Mouse (Mus musculus) thymus, adult 2 months (tissue): ENCODE data around the gene Opn1mw. TPM values are rescaled to one million over a fixed set of nuclear protein-coding genes. Genes with fewer than 3 reads are reported as not detected.
A peak's percentile ranks its signal among the peaks of the same experiment; 100 is the strongest.

Experiments used
- DNase-seq: peaks from one replicate; pipeline ENCODE4 v3.0.0; 2021
- H3K27ac ChIP-seq: fragments of 200-500 bp; 2 replicates; pipeline ENCODE4 v1.5.1; 2012; ENCODE audit warnings: low read length, control low read depth; ENCODE audit not compliant: control insufficient read depth, insufficient read depth
- H3K27me3 ChIP-seq: fragments of 200-500 bp; 2 replicates; pipeline ENCODE4 v1.6.1; 2012; ENCODE audit warnings: mild to moderate bottlenecking, low read length, moderate library complexity, mixed read lengths; ENCODE audit not compliant: control insufficient read depth, insufficient read depth
- H3K36me3 ChIP-seq: fragments of 200-500 bp; 2 replicates; pipeline ENCODE4 v1.6.1; 2012; ENCODE audit warnings: mild to moderate bottlenecking, low read length, moderate library complexity; ENCODE audit not compliant: control insufficient read depth, insufficient read depth
- H3K4me1 ChIP-seq: fragments of 200-500 bp; replicated peaks from 2 replicates; pipeline ENCODE4 v1.6.1; 2012; ENCODE audit warnings: low read length; ENCODE audit not compliant: control insufficient read depth, insufficient read depth
- H3K4me3 ChIP-seq: fragments of 200-500 bp; 2 replicates; pipeline ENCODE4 v1.5.1; 2012; ENCODE audit warnings: mild to moderate bottlenecking, low read length, control low read depth, moderate library complexity; ENCODE audit not compliant: control insufficient read depth, insufficient read depth
- CTCF ChIP-seq: fragments of 200-500 bp; IDR thresholded peaks from 2 replicates; pipeline ENCODE4 v1.5.1; 2012; ENCODE audit warnings: mild to moderate bottlenecking, control low read depth, low read length, moderate library complexity, borderline replicate concordance; ENCODE audit not compliant: control insufficient read depth, poor library complexity, insufficient read depth; ENCODE audit errors: extremely low read depth
- POLR2A ChIP-seq: fragments of 200-500 bp; IDR thresholded peaks from 2 replicates; pipeline ENCODE4 v1.6.1; 2012; ENCODE audit warnings: mild to moderate bottlenecking, low read length, control low read depth, moderate library complexity; ENCODE audit not compliant: control insufficient read depth, poor library complexity, insufficient read depth; ENCODE audit errors: extremely low read depth
- WGBS: fragments of 180-500 bp; shearing (Covaris S2); methylation state at CpG from one replicate; pipeline ENCODE4 v1.1.7; 2018; 5-methylcytosine and 5-hydroxymethylcytosine counted together
- polyA plus RNA-seq: library from polyadenylated mRNA; depleted of rRNA; stranded (reverse); fragments of >200 nt; gene quantifications from 2 replicates; pipeline ENCODE4 v1.2.3, GENCODE M21; 2012; rRNA removed

Opn1mw gene
- not detected in 2 replicates for polyA plus RNA-seq

- H3K36me3 ChIP-seq: no peaks in the 10 kb centered on the region
- DNase-seq: no peak
- H3K4me1 ChIP-seq: no peaks in the 10 kb centered on the region
- no peak within 1 kb of the TSS for H3K27ac ChIP-seq
- no peak within 1 kb of the TSS for H3K4me3 ChIP-seq
- TF ChIP-seq CTCF: no peak
- no peak for TF ChIP-seq POLR2A
- H3K27me3 ChIP-seq: no peaks in the 10 kb centered on the region
These were observed at the start of gene Opn1mw for GRCm38 (mm10) chrX:74127164-74127563. Gene Opn1mw (plus strand): TSS chrX:74127464.

- DNase-seq: no peak
These were observed 42.9 kb upstream of the Opn1mw start for GRCm38 (mm10) chrX:74084276-74084837.

GRCm38 (mm10) chrX:74084946-74085498 lies 42.2 kb upstream of the Opn1mw start:
- H3K27me3 ChIP-seq: no peaks in the 10 kb centered on the region
- TF ChIP-seq CTCF (no peak), POLR2A (no peak)
- WGBS: under 1% methylated on average over 34 of the region's 56 CpGs
- peak; percentile 73 for DNase-seq
- H3K4me1 ChIP-seq: peaks cover 2% of the 10 kb centered on the region; the same call in 1 of the 2 replicates
- no peaks in the 10 kb centered on the region for H3K36me3 ChIP-seq
- peak overlapping the region; percentile 87 for H3K4me3 ChIP-seq
- peak overlapping the region; percentile 75 for H3K27ac ChIP-seq

More at GRCm38 (mm10) chrX:74084276-74084837, 42.9 kb upstream of the Opn1mw start:
- no peaks in the 10 kb centered on the region for H3K27me3 ChIP-seq
- TF ChIP-seq POLR2A (no peak), CTCF (no peak)
- WGBS: 3% methylated on average over 17 of the region's 17 CpGs
- peak overlapping the region; percentile 87 for H3K4me3 ChIP-seq
- H3K4me1 ChIP-seq: peaks cover 2% of the 10 kb centered on the region; the same call in 1 of the 2 replicates
- H3K36me3 ChIP-seq: no peaks in the 10 kb centered on the region
- H3K27ac ChIP-seq: peak overlapping the region; percentile 75

GRCm38 (mm10) chrX:74085601-74086038 lies 41.6 kb upstream of the Opn1mw start:
- Histone ChIP-seq H3K27me3 (no peaks in the 10 kb centered on the region), H3K4me1 (peaks cover 2% of the 10 kb centered on the region; the same call in 1 of the 2 replicates), H3K4me3 (peak overlapping the region; percentile 87), H3K27ac (peak overlapping the region; percentile 41; the same call in 1 of the 2 replicates), H3K36me3 (no peaks in the 10 kb centered on the region)
- WGBS: 2% methylated on average over 25 of the region's 27 CpGs
- DNase-seq: peak; percentile 95
- no peak for TF ChIP-seq CTCF
- TF ChIP-seq POLR2A: peak; percentile 37; the same call in 1 of the 2 replicates

DNA sequence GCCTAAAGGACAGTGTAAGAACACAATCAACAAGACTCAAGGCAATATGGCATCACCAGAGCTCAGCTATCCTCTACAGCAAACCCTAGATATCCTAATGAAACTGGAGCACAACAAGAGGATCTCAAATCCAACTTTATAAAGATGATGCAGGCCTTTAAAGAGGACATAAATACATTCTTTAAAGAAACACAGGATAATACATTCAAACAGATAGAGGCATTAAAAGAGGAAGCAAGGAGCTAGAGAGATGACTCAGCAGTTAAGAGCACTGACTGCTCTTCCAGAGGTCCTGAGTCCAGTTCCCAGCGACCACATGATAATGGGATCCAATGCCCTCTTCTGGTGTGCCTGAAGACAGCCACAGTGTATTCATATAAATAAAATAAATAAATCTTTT lies 32.1 kb upstream of the Opn1mw start:
- H3K27ac ChIP-seq: no peak overlapping the region
- WGBS: 35% methylated on average over 1 of the region's 1 CpGs
- H3K36me3 ChIP-seq: no peaks in the 10 kb centered on the region
- no peak overlapping the region for H3K4me3 ChIP-seq
- DNase-seq: no peak
- no peaks in the 10 kb centered on the region for H3K4me1 ChIP-seq
- no peaks in the 10 kb centered on the region for H3K27me3 ChIP-seq
- TF ChIP-seq CTCF (no peak), POLR2A (no peak)

DNA sequence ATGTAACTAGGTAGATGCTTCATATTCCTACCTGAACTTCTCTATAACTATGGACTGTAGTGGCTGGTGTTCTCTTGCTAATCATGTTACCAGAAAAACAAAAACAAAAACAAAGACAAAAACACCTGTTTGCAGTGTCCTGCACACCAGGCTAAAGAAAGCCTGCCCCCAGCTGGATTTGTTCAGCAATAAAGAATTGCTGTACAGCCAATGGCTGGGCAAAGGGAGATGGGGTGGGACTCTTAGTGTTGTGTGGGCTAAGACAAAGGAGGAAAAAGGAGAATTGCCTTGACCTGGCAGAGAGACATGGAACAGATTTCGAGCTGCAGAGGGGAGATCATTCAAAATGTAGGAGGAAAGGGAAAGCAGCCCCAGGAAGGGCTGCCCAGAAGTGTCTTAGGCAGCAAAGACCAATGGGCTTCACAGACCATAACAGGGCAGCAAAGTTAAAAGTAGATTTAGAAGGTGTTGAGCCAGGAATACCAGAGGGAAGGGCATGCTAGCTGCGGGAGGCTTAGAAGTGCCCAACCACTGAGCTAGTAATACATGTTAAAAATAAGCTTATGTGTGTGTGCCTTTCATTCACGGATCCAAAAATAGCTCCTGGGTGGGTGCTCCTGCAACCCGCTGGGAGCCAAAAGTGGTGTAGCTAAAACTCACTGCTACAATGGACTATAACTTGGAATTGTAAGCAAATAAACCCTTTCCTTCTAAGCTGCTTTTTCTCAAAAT lies 23.6 kb upstream of the Opn1mw start:
- Histone ChIP-seq H3K27ac (no peak overlapping the region), H3K4me1 (no peaks in the 10 kb centered on the region)
- 60% methylated on average over 4 of the region's 4 CpGs for WGBS

More for the DNA sequence above, 23.6 kb upstream of the Opn1mw start:
- no peak overlapping the region for H3K4me3 ChIP-seq
- no peak for TF ChIP-seq POLR2A
- TF ChIP-seq CTCF: no peak
- no peak for DNase-seq
- no peaks in the 10 kb centered on the region for H3K36me3 ChIP-seq
- H3K27me3 ChIP-seq: no peaks in the 10 kb centered on the region
